Mouse (Mus musculus) left cerebral cortex, adult 2 months (tissue): ENCODE data around the gene Gtpbp4. TPM values are rescaled to one million over a fixed set of nuclear protein-coding genes. Genes with fewer than 3 reads are reported as not detected.

Source experiments
- DNase-seq, 2 experiments: peaks; one replicate each; pipeline ENCODE4 v3.0.0; 2021 to 2022; ENCODE audit warnings: low spot score in 2 of 2, mixed read lengths in 1 of 2; ENCODE audit errors: extremely low spot score in 1 of 2
- H3K27ac ChIP-seq: fragments of 200-600 bp; 2 replicates; pipeline ENCODE4 v1.8.1; 2022
- H3K4me3 ChIP-seq: fragments of 200-600 bp; 2 replicates; pipeline ENCODE4 v1.8.1; 2022
- CTCF ChIP-seq: fragments of 200-600 bp; IDR thresholded peaks from 2 replicates; pipeline ENCODE4 v1.8.1; 2022; ENCODE audit warnings: antibody characterized with exemption, mild to moderate bottlenecking, moderate library complexity
- intact Hi-C: fragments of 180-260 bp; cut with DNase I; formaldehyde crosslinking; loops from one replicate; pipeline ENCODE4 v1.15.1; 2025
- microRNA-seq, 2 experiments: library from miRNA; unstranded; fragments of <30 nt; microRNA quantifications; one replicate each; pipeline ENCODE4 v1.2.0; 2021
- total RNA-seq, 2 experiments: library from RNA; stranded (reverse); gene quantifications; 2 replicates each; pipeline ENCODE4 v1.2.3; 2021

Gene Gtpbp4
- total RNA-seq, 2 experiments from 2014 or later, result 41.2 to 44.1 TPM

GRCm38 (mm10) chr13:8933499-8933898 is 62.4 kb downstream of the Gtpbp4 start:
- TF ChIP-seq CTCF, result no peak
- no peak overlapping the region for H3K4me3 ChIP-seq
- intact Hi-C loops, result no loop called here
- no peak for DNase-seq
- H3K27ac ChIP-seq, result no peak overlapping the region

Small RNA genes lying within 50 kb of the gene (microRNA-seq; reads per million reads assigned to microRNA genes)
- 0 reads per million in 2 experiments for gene Gm22750

Other genes starting within 250 kb of the Gtpbp4 start
- gene Wdr37, start 124.2 kb downstream of the Gtpbp4 start, total RNA-seq, result 100 to 1,000 TPM in 1 of 2 experiments, 10 to 100 TPM in 1; 98.0 to 106 TPM
- 10 to 100 TPM; 32.6 to 35.1 TPM for gene Idi1, start 110.6 kb downstream of the Gtpbp4 start, total RNA-seq
- gene Gm9745, start 47.9 kb downstream of the Gtpbp4 start, total RNA-seq, result not detected
- not detected for gene Idi2, start 43.2 kb downstream of the Gtpbp4 start, total RNA-seq
- gene Larp4b, start 97.8 kb upstream of the Gtpbp4 start, total RNA-seq, result 10 to 100 TPM; 70.5 to 76.6 TPM